Mouse (Mus musculus) MEL (cell line): ENCODE results near the gene Setd5.

Experiments used
- CTCF ChIP-seq, 3 experiments: IDR thresholded peaks in 2 of 3; conservative IDR thresholded peaks in 1 of 3; 2 replicates each; pipeline ENCODE4 v1.5.1; 2011 to 2012; ENCODE audit warnings: low read length in 3 of 3, low read depth in 2 of 3, mild to moderate bottlenecking in 2 of 3, improper control_type of control experiment in 1 of 3, inconsistent platforms in 1 of 3, mixed read lengths in 1 of 3, moderate library complexity in 1 of 3; ENCODE audit not compliant: control insufficient read depth in 1 of 3, insufficient read depth in 1 of 3, poor library complexity in 1 of 3, severe bottlenecking in 1 of 3
- EP300 ChIP-seq, 2 experiments: IDR thresholded peaks; 2 replicates each; pipeline ENCODE4 v1.6.1; 2011; ENCODE audit warnings: improper control_type of control experiment in 2 of 2, low read length in 2 of 2, low read depth in 1 of 2, mild to moderate bottlenecking in 1 of 2
- ETS1 ChIP-seq: IDR thresholded peaks from 2 replicates; pipeline ENCODE4 v1.6.1; 2012; ENCODE audit warnings: low read depth, mild to moderate bottlenecking, inconsistent platforms, low read length, improper control_type of control experiment, moderate library complexity
- GATA1 ChIP-seq: IDR thresholded peaks from 2 replicates; pipeline ENCODE4 v1.6.1; 2011; ENCODE audit warnings: low read depth, low read length, improper control_type of control experiment
- MAX ChIP-seq: IDR thresholded peaks from 2 replicates; pipeline ENCODE4 v1.6.1; 2011; ENCODE audit warnings: low read length, improper control_type of control experiment
- NELFE ChIP-seq: IDR thresholded peaks from 2 replicates; pipeline ENCODE4 v1.6.1; 2011; ENCODE audit warnings: low read depth, low read length, improper control_type of control experiment
- NRF1 ChIP-seq: IDR thresholded peaks from 2 replicates; pipeline ENCODE4 v1.6.1; 2014; ENCODE audit warnings: low read depth, mild to moderate bottlenecking, inconsistent platforms, low read length, improper control_type of control experiment, moderate library complexity; ENCODE audit not compliant: poor library complexity, insufficient read depth, severe bottlenecking
- POLR2AphosphoS2 ChIP-seq: IDR thresholded peaks from 2 replicates; pipeline ENCODE4 v1.6.1; 2011; ENCODE audit warnings: low read length, improper control_type of control experiment
- SMC3 ChIP-seq: IDR thresholded peaks from 2 replicates; pipeline ENCODE4 v1.6.1; 2011; ENCODE audit warnings: low read depth, low read length, improper control_type of control experiment
- USF1 ChIP-seq: IDR thresholded peaks from 2 replicates; pipeline ENCODE4 v1.6.1; 2014; ENCODE audit warnings: low read depth, mild to moderate bottlenecking, inconsistent platforms, low read length, improper control_type of control experiment, moderate library complexity
- ZKSCAN1 ChIP-seq: IDR thresholded peaks from 2 replicates; pipeline ENCODE4 v1.6.1; 2012; ENCODE audit warnings: low read depth, mild to moderate bottlenecking, inconsistent platforms, low read length, improper control_type of control experiment, moderate library complexity
- ZNF384 ChIP-seq: IDR thresholded peaks from 2 replicates; pipeline ENCODE4 v1.6.1; 2012; ENCODE audit warnings: low read depth, mild to moderate bottlenecking, inconsistent platforms, low read length, improper control_type of control experiment

DNA sequence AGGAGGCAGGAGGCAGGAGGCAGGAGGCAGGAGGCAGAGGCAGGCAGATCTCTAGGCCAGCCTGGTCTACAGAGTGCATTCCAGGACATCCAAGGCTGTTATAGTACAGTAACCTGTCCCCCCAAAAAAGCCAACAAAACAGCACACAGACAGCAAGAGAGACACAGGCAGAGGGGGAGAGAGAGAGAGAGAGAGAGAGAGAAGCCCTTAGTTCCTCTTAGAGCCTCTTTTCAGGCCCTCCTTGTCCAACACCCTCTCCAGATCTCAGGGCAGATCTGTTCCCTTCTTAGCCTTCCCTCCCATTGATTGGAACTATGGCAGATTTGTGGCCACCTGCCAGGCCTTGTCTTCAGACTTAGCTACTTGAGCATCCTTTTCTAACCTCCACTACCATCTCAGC, 86.3 kb downstream of the Setd5 start:
- TF ChIP-seq ZNF384 = no peak
- no peak for TF ChIP-seq NRF1
- no peak for TF ChIP-seq NELFE
- TF ChIP-seq EP300 (IDR thresholded peaks at IDR 0.05; ENCODE audit: low read depth in 1 of 2, low read length in 2 of 2) = no peak
- no peak for TF ChIP-seq ZKSCAN1
- no peak for TF ChIP-seq CTCF (IDR thresholded peaks at IDR 0.05 in 2 of 3, conservative IDR thresholded peaks at IDR 0.05 in 1 of 3; ENCODE audit: control insufficient read depth in 1 of 3, insufficient read depth in 1 of 3, low read depth in 2 of 3, low read length in 3 of 3, poor library complexity in 1 of 3, severe bottlenecking in 1 of 3)
- no peak for TF ChIP-seq SMC3
- TF ChIP-seq MAX = no peak
- no peak for TF ChIP-seq USF1
- TF ChIP-seq GATA1 = no peak
- no peak for TF ChIP-seq ETS1
- no peak for TF ChIP-seq POLR2AphosphoS2
